Mouse (Mus musculus) embryonic facial prominence, embryonic 10.5 days (tissue): ENCODE measurements around the gene Svbp. TPM values are rescaled to one million over a fixed set of nuclear protein-coding genes. Genes with fewer than 3 reads are reported as not detected.

Source experiments
- polyA plus RNA-seq: library from polyadenylated mRNA; unstranded; fragments of >200 nt; fragmentation: Nextera tagmentation; extraction: Ambion mirVana; gene quantifications from 2 replicates; pipeline ENCODE4 v1.2.1, GENCODE M21; 2016

Gene Svbp
- polyA plus RNA-seq, 1 experiment from 2014 or later = 139 TPM

Other genes with a start within 250 kb of the Svbp start
- not detected in 2 replicates for gene Lao1, start 233.7 kb upstream of the Svbp start, polyA plus RNA-seq
- 140 and 166 TPM in 2 replicates for gene Slc2a1, start 86.6 kb upstream of the Svbp start, polyA plus RNA-seq
- 11.4 and 13.9 TPM in 2 replicates for gene Zfp691, start 21.1 kb upstream of the Svbp start, polyA plus RNA-seq
- 7.2 and 7.4 TPM in 2 replicates for gene Ermap, start 5.3 kb upstream of the Svbp start, polyA plus RNA-seq
- gene Tmem269, start 22.9 kb downstream of the Svbp start, polyA plus RNA-seq = 0.25 TPM in 1 of 2 replicates, not detected in the other
- gene AU022252, start 37.4 kb downstream of the Svbp start, polyA plus RNA-seq = 40.1 and 40.2 TPM in 2 replicates
- 18.5 and 19.6 TPM in 2 replicates for gene P3h1, start 37.6 kb downstream of the Svbp start, polyA plus RNA-seq
- not detected in 2 replicates for gene Cldn19, start 60.1 kb downstream of the Svbp start, polyA plus RNA-seq
- gene Ybx1, start 99.3 kb downstream of the Svbp start, polyA plus RNA-seq = 980 and 1,001 TPM in 2 replicates
- 150 and 155 TPM in 2 replicates for gene Ppih, start 125.2 kb downstream of the Svbp start, polyA plus RNA-seq
- 5.1 and 6.4 TPM in 2 replicates for gene Ccdc30, start 220.2 kb downstream of the Svbp start, polyA plus RNA-seq
- 33.2 and 35.3 TPM in 2 replicates for gene Ppcs, start 227.1 kb downstream of the Svbp start, polyA plus RNA-seq
- gene Zmynd12, start 227.5 kb downstream of the Svbp start, polyA plus RNA-seq = 0.15 and 0.36 TPM in 2 replicates